Comparison of ENCODE assay signal across 23 mouse cellular contexts in the genomic region with DNA sequence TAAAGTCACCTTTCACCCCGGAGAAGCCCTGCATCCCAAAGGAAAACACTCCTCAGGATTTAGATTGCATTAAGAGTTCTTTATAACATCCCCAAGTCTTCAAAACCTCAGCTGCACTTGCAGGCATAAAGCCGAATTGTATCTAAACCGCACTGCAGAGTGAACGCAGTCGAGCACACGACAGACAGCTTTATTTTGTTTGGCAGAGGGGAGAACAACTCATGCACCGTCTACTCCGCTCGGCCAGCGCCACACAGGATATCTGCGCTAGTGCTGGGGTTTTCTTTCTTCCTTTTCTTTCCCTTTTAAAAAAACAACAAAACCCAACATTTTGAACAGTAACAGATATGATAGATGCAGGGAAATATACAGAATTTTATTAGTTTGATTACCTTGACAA. TPM values are rescaled to one million over a fixed set of nuclear protein-coding genes. Genes with fewer than 3 reads are reported as not detected.
DNase-seq lines count a peak whose midpoint lies in the region; ATAC-seq and TF ChIP-seq lines count a peak whose summit lies in the region.
"Had no signal": no experiment of that assay in that cellular context is flagged by ENCODE, and none has a peak within 500 bp of the region (broad histone marks: within the 10 kb centered on the region; RNA-seq: fewer than 3 reads in every experiment).

No protein-coding gene starts in this region.

- intact Hi-C loops in heart, adult 2 months (cut with DNase I) = no loop called here

- H3K4me1 ChIP-seq in embryonic facial prominence, embryonic 14.5 days (ENCODE audit: control insufficient read depth, insufficient read depth, low read length) = no peaks in the 10 kb centered on the region
- H3K4me1 ChIP-seq in embryonic facial prominence, embryonic 10.5 days = no peaks in the 10 kb centered on the region
- H3K4me1 ChIP-seq in heart, postnatal 0 days (ENCODE audit: control insufficient read depth, insufficient read depth) = peaks cover 4% of the 10 kb centered on the region; the same call in 1 of the 2 replicates
- H3K4me1 ChIP-seq in heart, adult 2 months (ENCODE audit: control insufficient read depth, insufficient read depth, low read length) = peaks cover 5% of the 10 kb centered on the region
- H3K4me1 ChIP-seq: embryonic facial prominence, embryonic 12.5 days; forebrain, embryonic 13.5 days had no signal

- TF ChIP-seq POLR2A in heart, adult 2 months (IDR thresholded peaks at IDR 0.05; ENCODE audit: insufficient read depth, low read depth, low read length) = no peak
- TF ChIP-seq POLR2A in myocyte (IDR thresholded peaks at IDR 0.05; ENCODE audit: insufficient read length, low read depth) = no peak

- ATAC-seq in embryonic facial prominence, embryonic 14.5 days (ENCODE audit: low read depth) = no peak
- no peak for ATAC-seq in heart, postnatal 0 days (ENCODE audit: insufficient read depth, low read depth)
- ATAC-seq: activated CD4-positive, CD25-positive, alpha-beta regulatory T cell, adult 4 months; CD4-positive, CD25-positive, alpha-beta regulatory T cell, adult 4 months; forebrain, embryonic 13.5 days; forebrain, postnatal 0 days; intestine, embryonic 16.5 days had no signal

- WGBS in embryonic facial prominence, embryonic 14.5 days = 69% methylated on average over 11 of the region's 11 CpGs
- WGBS in embryonic facial prominence, embryonic 10.5 days = 89% methylated on average over 11 of the region's 11 CpGs
- WGBS in heart, postnatal 0 days = 66% methylated on average over 11 of the region's 11 CpGs
- WGBS in heart, adult 2 months = 44% methylated on average over 11 of the region's 11 CpGs

- H3K36me3 ChIP-seq in embryonic facial prominence, embryonic 14.5 days (ENCODE audit: control insufficient read depth, insufficient read depth, low read length) = peaks cover 56% of the 10 kb centered on the region
- H3K36me3 ChIP-seq in embryonic facial prominence, embryonic 10.5 days (replicated peaks) = peaks cover 48% of the 10 kb centered on the region
- H3K36me3 ChIP-seq in heart, postnatal 0 days (replicated peaks; ENCODE audit: control insufficient read depth, insufficient read depth, low read length) = peaks cover 58% of the 10 kb centered on the region
- H3K36me3 ChIP-seq in heart, adult 2 months (ENCODE audit: control insufficient read depth, insufficient read depth, low read length) = peaks cover 45% of the 10 kb centered on the region
- H3K36me3 ChIP-seq in myocyte (ENCODE audit: control insufficient read depth, insufficient read depth) = peaks cover 42% of the 10 kb centered on the region

- H3K9ac ChIP-seq in embryonic facial prominence, embryonic 14.5 days (ENCODE audit: low read depth, low read length) = no peak overlapping the region
- no peak overlapping the region for H3K9ac ChIP-seq in heart, postnatal 0 days (replicated peaks; ENCODE audit: low read depth, low read length)
- no peak overlapping the region for H3K9ac ChIP-seq in heart, adult 2 months (ENCODE audit: low read depth, low read length)
- H3K9ac ChIP-seq: embryonic facial prominence, embryonic 12.5 days; forebrain, embryonic 13.5 days; forebrain, postnatal 0 days; hindbrain, embryonic 15.5 days had no signal

- no peak overlapping the region for H3ac ChIP-seq in myocyte (ENCODE audit: control insufficient read depth, insufficient read length)

- TF ChIP-seq CTCF in heart, postnatal 0 days (IDR thresholded peaks at IDR 0.05; ENCODE audit: low read depth) = no peak
- no peak for TF ChIP-seq CTCF in heart, adult 2 months (IDR thresholded peaks at IDR 0.05)

- no peak overlapping the region for H3K4me2 ChIP-seq in embryonic facial prominence, embryonic 14.5 days (ENCODE audit: low read depth, low read length)
- no peak overlapping the region for H3K4me2 ChIP-seq in heart, postnatal 0 days (ENCODE audit: low read depth, low read length)
- no peak overlapping the region for H3K4me2 ChIP-seq in myocyte (ENCODE audit: low read depth)
- H3K4me2 ChIP-seq: embryonic facial prominence, embryonic 12.5 days; forebrain, embryonic 13.5 days; heart, embryonic 11.5 days; hindbrain, embryonic 15.5 days had no signal

- peak; percentile 32 for DNase-seq in embryonic facial prominence, embryonic 14.5 days (ENCODE audit: low spot score)
- DNase-seq in embryonic facial prominence, embryonic 10.5 days (ENCODE audit: low spot score) = no peak
- peak; percentile 39 for DNase-seq in heart, postnatal 0 days (ENCODE audit: low spot score)
- DNase-seq in heart, adult 2 months = no peak
- DNase-seq in kidney, postnatal 4 days = peak; percentile 11 to 43
- no peak for DNase-seq in kidney, adult 8-10 months
- DNase-seq in urinary bladder, postnatal 4 days (ENCODE audit: low spot score in 2 of 2) = no peak
- DNase-seq: adrenal gland, postnatal 25 days; B cell, adult 2 months; cerebellum, adult 8-10 months; cerebellum, postnatal 14 days; embryo, embryonic 11 days; forebrain, postnatal 0 days; gastrocnemius, postnatal 14 days had no signal

- no peaks in the 10 kb centered on the region for H3K27me3 ChIP-seq in embryonic facial prominence, embryonic 14.5 days (replicated peaks; ENCODE audit: control insufficient read depth, insufficient read depth, low read length)
- no peaks in the 10 kb centered on the region for H3K27me3 ChIP-seq in embryonic facial prominence, embryonic 10.5 days (replicated peaks; ENCODE audit: low read depth, poor library complexity, severe bottlenecking)
- no peaks in the 10 kb centered on the region for H3K27me3 ChIP-seq in heart, postnatal 0 days (ENCODE audit: control insufficient read depth, insufficient read depth, low read length)
- no peaks in the 10 kb centered on the region for H3K27me3 ChIP-seq in heart, adult 2 months (ENCODE audit: control insufficient read depth, insufficient read depth, low read length)
- no peaks in the 10 kb centered on the region for H3K27me3 ChIP-seq in myocyte (ENCODE audit: control insufficient read depth, insufficient read depth, insufficient read length)
- H3K27me3 ChIP-seq: embryonic facial prominence, embryonic 12.5 days; forebrain, embryonic 13.5 days; hindbrain, embryonic 15.5 days had no signal

- no peak overlapping the region for H3K4me3 ChIP-seq in embryonic facial prominence, embryonic 14.5 days (ENCODE audit: low read depth, low read length)
- H3K4me3 ChIP-seq in embryonic facial prominence, embryonic 10.5 days = no peak overlapping the region
- H3K4me3 ChIP-seq in heart, postnatal 0 days (ENCODE audit: low read depth, low read length) = no peak overlapping the region
- no peak overlapping the region for H3K4me3 ChIP-seq in heart, adult 2 months
- no peak overlapping the region for H3K4me3 ChIP-seq in myocyte
- H3K4me3 ChIP-seq: embryonic facial prominence, embryonic 12.5 days; forebrain, embryonic 13.5 days; hindbrain, embryonic 15.5 days had no signal

- no peaks in the 10 kb centered on the region for H3K9me3 ChIP-seq in embryonic facial prominence, embryonic 14.5 days (ENCODE audit: control insufficient read depth, low read length)
- no peaks in the 10 kb centered on the region for H3K9me3 ChIP-seq in embryonic facial prominence, embryonic 10.5 days
- H3K9me3 ChIP-seq in heart, postnatal 0 days (replicated peaks; ENCODE audit: control insufficient read depth, low read length) = no peaks in the 10 kb centered on the region
- H3K9me3 ChIP-seq: embryonic facial prominence, embryonic 12.5 days; forebrain, embryonic 13.5 days; G1E; hindbrain, embryonic 15.5 days had no signal

- TF ChIP-seq EP300 in heart, postnatal 0 days (IDR thresholded peaks at IDR 0.05; ENCODE audit: low read depth) = no peak
- TF ChIP-seq EP300 in heart, adult 2 months (IDR thresholded peaks at IDR 0.05; ENCODE audit: insufficient read depth, low read depth, low read length) = no peak

- H3K79me2 ChIP-seq in heart, adult 2 months (replicated peaks; ENCODE audit: control insufficient read depth, insufficient read depth, low read length) = peaks cover 4% of the 10 kb centered on the region
- H3K79me2 ChIP-seq in myocyte (ENCODE audit: control insufficient read depth, insufficient read depth) = peaks cover 40% of the 10 kb centered on the region

- no peak overlapping the region for H3K27ac ChIP-seq in embryonic facial prominence, embryonic 14.5 days (replicated peaks; ENCODE audit: low read depth, low read length)
- no peak overlapping the region for H3K27ac ChIP-seq in embryonic facial prominence, embryonic 10.5 days (replicated peaks)
- H3K27ac ChIP-seq in heart, postnatal 0 days (ENCODE audit: low read depth) = no peak overlapping the region
- no peak overlapping the region for H3K27ac ChIP-seq in heart, adult 2 months
- H3K27ac ChIP-seq: embryonic facial prominence, embryonic 12.5 days; forebrain, embryonic 13.5 days; hindbrain, embryonic 15.5 days had no signal

TF ChIP-seq in myocyte, 11 proteins besides CTCF, POLR2A, EP300 and RAD21:
- TF ChIP-seq POLR2AphosphoS2 (IDR thresholded peaks at IDR 0.05; ENCODE audit: insufficient read length, low read depth) (peak; percentile 28), MYOD1 (IDR thresholded peaks at IDR 0.05; ENCODE audit: control insufficient read depth in 1 of 3, insufficient read length in 2 of 3, low read depth in 2 of 3) (no peak), REST (IDR thresholded peaks at IDR 0.05; ENCODE audit: insufficient read depth, insufficient read length) (no peak)

RNA-seq across cellular contexts. Expression of a gene that starts 31.0 kb away (rescaled TPM):
- polyA plus RNA-seq in embryonic facial prominence, embryonic 14.5 days (2014; fragmentation: Nextera tagmentation; extraction: Ambion mirVana) = 6.2 and 6.8 TPM in 2 replicates
- polyA plus RNA-seq in embryonic facial prominence, embryonic 10.5 days (2016; fragmentation: Nextera tagmentation; extraction: Ambion mirVana) = 5.0 and 5.2 TPM in 2 replicates
- 14.3 and 17.8 TPM in 2 replicates for total RNA-seq in heart, postnatal 0 days (2014; rRNA removed; ENCODE audit: low replicate concordance)
- 2.6 and 3.0 TPM in 2 replicates for polyA plus RNA-seq in heart, postnatal 0 days (2015; fragmentation: Nextera tagmentation; extraction: Ambion mirVana)
- 10 to 100 TPM; 33.5 to 35.9 TPM for total RNA-seq in heart, adult 2 months (2021)
- 10.8 and 16.4 TPM in 2 replicates for polyA plus RNA-seq in heart, adult 2 months (2012; rRNA removed)
- 8.6 TPM for polyA plus RNA-seq in myocyte (2012; fragmentation: generic; extraction: Trizol)

Comparison
In these comparisons a context has a peak if more than half of its experiments do, and no peak if none do; other contexts are left out.
1. DNase-seq: peak in embryonic facial prominence, embryonic 14.5 days (single experiment), heart, postnatal 0 days (single experiment) and kidney, postnatal 4 days (2 of 2); none in embryonic facial prominence, embryonic 10.5 days (single experiment), heart, adult 2 months (0 of 2), kidney, adult 8-10 months (0 of 2) and urinary bladder, postnatal 4 days (0 of 2).